Mouse (Mus musculus): ENCODE data around the gene Muc13. TPM values are rescaled to one million over a fixed set of nuclear protein-coding genes. Genes with fewer than 3 reads are reported as not detected.

The Muc13 gene
- polyA plus RNA-seq, 1 experiment from 2014 or later, result 3.2 TPM

DNA sequence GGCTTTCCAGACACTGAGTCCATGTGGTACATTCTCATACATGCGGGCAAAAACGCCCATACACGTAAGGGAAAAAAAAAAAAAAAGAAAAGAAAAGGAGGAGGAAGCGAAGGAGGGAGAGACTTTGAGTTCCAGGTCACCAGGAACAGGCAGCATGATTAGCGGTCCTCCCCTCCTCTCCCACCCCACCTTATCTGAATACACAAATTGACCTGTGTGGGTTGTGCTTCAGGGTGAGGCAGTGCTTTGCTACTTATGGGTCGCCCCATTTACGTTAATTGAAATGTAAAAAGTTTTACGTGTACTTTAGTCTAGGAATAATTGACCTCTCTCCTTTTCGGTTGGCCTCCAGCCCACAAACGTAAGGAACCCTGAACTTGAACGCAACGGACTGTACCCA, 27.5 kb upstream of the Muc13 start:
- H3K27ac ChIP-seq (ENCODE audit: low read length), result no peak overlapping the region
- no peak for ATAC-seq (ENCODE audit: low read depth)
- H3K9ac ChIP-seq (ENCODE audit: low read depth, low read length), result no peak overlapping the region
- WGBS (ENCODE audit: insufficient replicate concordance), result 58% methylated on average over 12 of the region's 12 CpGs
- H3K4me3 ChIP-seq (ENCODE audit: low read depth, low read length), result no peak overlapping the region
- no peaks in the 10 kb centered on the region for H3K27me3 ChIP-seq (ENCODE audit: control insufficient read depth, insufficient read depth, low read depth, low read length)
- no peak overlapping the region for H3K4me2 ChIP-seq (ENCODE audit: low read depth, low read length)
- H3K36me3 ChIP-seq (ENCODE audit: control insufficient read depth, insufficient read depth), result no peaks in the 10 kb centered on the region
- H3K4me1 ChIP-seq (ENCODE audit: control insufficient read depth, low read depth, low read length), result peaks cover 6% of the 10 kb centered on the region; the same call in 1 of the 2 replicates
- no peaks in the 10 kb centered on the region for H3K9me3 ChIP-seq (replicated peaks; ENCODE audit: control insufficient read depth, low read length)

DNA sequence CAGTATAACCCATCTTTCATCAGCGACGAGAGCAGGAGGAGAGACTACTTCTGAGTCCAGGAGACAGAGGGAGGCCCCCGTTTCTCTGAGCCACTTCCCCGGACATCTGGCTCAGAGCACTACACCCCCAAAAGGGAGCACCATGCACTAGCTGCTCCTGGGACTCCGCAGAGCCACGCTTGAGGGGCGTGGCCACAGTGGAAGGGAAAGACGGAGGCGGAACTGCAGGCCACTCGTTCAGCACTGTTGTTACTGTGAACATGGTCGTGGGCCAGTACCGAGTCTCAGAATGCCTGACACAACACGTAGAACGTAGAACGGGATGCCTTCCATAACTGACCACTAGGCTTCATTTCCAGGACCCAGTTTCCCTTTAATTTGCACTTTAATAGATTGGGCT, 27.1 kb upstream of the Muc13 start:
- H3K9ac ChIP-seq (ENCODE audit: low read depth, low read length), result no peak overlapping the region
- WGBS (ENCODE audit: insufficient replicate concordance), result 68% methylated on average over 15 of the region's 15 CpGs
- no peak overlapping the region for H3K4me3 ChIP-seq (ENCODE audit: low read depth, low read length)
- H3K36me3 ChIP-seq (ENCODE audit: control insufficient read depth, insufficient read depth), result no peaks in the 10 kb centered on the region
- ATAC-seq (ENCODE audit: low read depth), result no peak
- peaks cover 3% of the 10 kb centered on the region; the same call in 1 of the 2 replicates for H3K4me1 ChIP-seq (ENCODE audit: control insufficient read depth, low read depth, low read length)
- H3K9me3 ChIP-seq (replicated peaks; ENCODE audit: control insufficient read depth, low read length), result no peaks in the 10 kb centered on the region
- no peak overlapping the region for H3K27ac ChIP-seq (ENCODE audit: low read length)
- no peak overlapping the region for H3K4me2 ChIP-seq (ENCODE audit: low read depth, low read length)
- H3K27me3 ChIP-seq (ENCODE audit: control insufficient read depth, insufficient read depth, low read depth, low read length), result no peaks in the 10 kb centered on the region

- Histone ChIP-seq H3K9me3 (replicated peaks; ENCODE audit: control insufficient read depth, low read length) (no peaks in the 10 kb centered on the region), H3K9ac (ENCODE audit: low read depth, low read length) (no peak overlapping the region), H3K27ac (ENCODE audit: low read length) (no peak overlapping the region), H3K4me3 (ENCODE audit: low read depth, low read length) (no peak overlapping the region), H3K4me2 (ENCODE audit: low read depth, low read length) (no peak overlapping the region), H3K27me3 (ENCODE audit: control insufficient read depth, insufficient read depth, low read depth, low read length) (no peaks in the 10 kb centered on the region), H3K4me1 (ENCODE audit: control insufficient read depth, low read depth, low read length) (peaks cover 7% of the 10 kb centered on the region; the same call in 1 of the 2 replicates), H3K36me3 (ENCODE audit: control insufficient read depth, insufficient read depth) (no peaks in the 10 kb centered on the region)
- WGBS (ENCODE audit: insufficient replicate concordance), result 78% methylated on average over 3 of the region's 3 CpGs
- ATAC-seq (ENCODE audit: low read depth), result no peak
These were observed 25.2 kb upstream of the Muc13 start for GRCm38 (mm10) chr16:33768491-33769278.

DNA sequence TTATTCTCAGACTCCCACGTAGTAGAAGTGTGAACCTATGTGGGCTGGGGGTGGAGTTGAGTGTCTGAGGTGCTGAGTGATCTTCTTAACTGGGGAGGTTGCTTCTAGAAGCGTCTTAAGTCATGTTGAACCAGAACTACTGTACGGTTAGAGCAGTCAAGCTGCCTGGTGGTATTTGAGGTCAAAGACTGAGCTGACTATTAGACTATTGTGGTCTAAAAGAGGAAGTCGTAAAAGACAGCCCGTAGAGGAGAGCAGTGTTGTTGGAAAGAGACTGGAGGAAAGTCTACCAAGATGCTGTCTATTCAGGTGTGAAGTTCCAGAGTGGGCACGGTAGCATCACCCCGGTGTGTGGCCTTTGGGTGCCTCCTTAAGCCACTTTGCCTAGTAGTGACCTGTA, 24.0 kb upstream of the Muc13 start:
- H3K9ac ChIP-seq (ENCODE audit: low read depth, low read length), result no peak overlapping the region
- no peak overlapping the region for H3K4me3 ChIP-seq (ENCODE audit: low read depth, low read length)
- H3K4me1 ChIP-seq (ENCODE audit: control insufficient read depth, low read depth, low read length), result peaks cover 7% of the 10 kb centered on the region; the same call in 1 of the 2 replicates
- no peak overlapping the region for H3K4me2 ChIP-seq (ENCODE audit: low read depth, low read length)
- H3K27me3 ChIP-seq (ENCODE audit: control insufficient read depth, insufficient read depth, low read depth, low read length), result no peaks in the 10 kb centered on the region
- no peak overlapping the region for H3K27ac ChIP-seq (ENCODE audit: low read length)
- H3K9me3 ChIP-seq (replicated peaks; ENCODE audit: control insufficient read depth, low read length), result no peaks in the 10 kb centered on the region
- 19% methylated on average over 7 of the region's 7 CpGs for WGBS (ENCODE audit: insufficient replicate concordance)
- no peaks in the 10 kb centered on the region for H3K36me3 ChIP-seq (ENCODE audit: control insufficient read depth, insufficient read depth)
- no peak for ATAC-seq (ENCODE audit: low read depth)

GRCm38 (mm10) chr16:33770778-33771454, 22.9 kb upstream of the Muc13 start:
- no peak overlapping the region for H3K4me3 ChIP-seq (ENCODE audit: low read depth, low read length)
- no peak overlapping the region for H3K27ac ChIP-seq (ENCODE audit: low read length)
- H3K27me3 ChIP-seq (ENCODE audit: control insufficient read depth, insufficient read depth, low read depth, low read length), result no peaks in the 10 kb centered on the region
- H3K36me3 ChIP-seq (ENCODE audit: control insufficient read depth, insufficient read depth), result no peaks in the 10 kb centered on the region
- H3K4me2 ChIP-seq (ENCODE audit: low read depth, low read length), result no peak overlapping the region
- H3K9ac ChIP-seq (ENCODE audit: low read depth, low read length), result no peak overlapping the region
- H3K4me1 ChIP-seq (ENCODE audit: control insufficient read depth, low read depth, low read length), result peaks cover 9% of the 10 kb centered on the region; the same call in 1 of the 2 replicates
- no peaks in the 10 kb centered on the region for H3K9me3 ChIP-seq (replicated peaks; ENCODE audit: control insufficient read depth, low read length)
- 67% methylated on average over 4 of the region's 4 CpGs for WGBS (ENCODE audit: insufficient replicate concordance)
- no peak for ATAC-seq (ENCODE audit: low read depth)

DNA sequence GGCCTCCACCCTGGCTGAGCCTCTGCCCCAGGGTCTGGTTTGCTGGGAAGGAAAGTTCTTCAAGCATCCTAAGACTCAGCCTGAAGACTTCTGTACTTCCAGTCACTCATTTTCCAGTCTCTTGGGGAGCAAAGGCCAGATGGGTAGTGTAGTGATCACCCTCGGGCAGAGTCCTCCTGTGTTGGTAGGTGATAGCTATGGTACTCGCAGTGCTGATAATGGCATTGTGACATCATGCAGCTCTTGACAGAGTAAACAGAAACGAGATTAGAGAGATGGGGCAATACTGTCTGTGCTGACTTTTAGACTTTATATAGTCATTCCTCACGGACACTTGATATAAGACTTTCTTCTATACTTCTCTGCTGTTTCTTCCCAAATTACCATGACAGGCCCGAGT, 21.0 kb upstream of the Muc13 start:
- Histone ChIP-seq H3K27me3 (ENCODE audit: control insufficient read depth, insufficient read depth, low read depth, low read length) (no peaks in the 10 kb centered on the region), H3K4me1 (ENCODE audit: control insufficient read depth, low read depth, low read length) (peaks cover 9% of the 10 kb centered on the region; the same call in 1 of the 2 replicates), H3K36me3 (ENCODE audit: control insufficient read depth, insufficient read depth) (no peaks in the 10 kb centered on the region), H3K27ac (ENCODE audit: low read length) (peak overlapping the region; percentile 61), H3K4me2 (ENCODE audit: low read depth, low read length) (no peak overlapping the region), H3K9me3 (replicated peaks; ENCODE audit: control insufficient read depth, low read length) (no peaks in the 10 kb centered on the region), H3K9ac (ENCODE audit: low read depth, low read length) (no peak overlapping the region), H3K4me3 (ENCODE audit: low read depth, low read length) (no peak overlapping the region)
- peak; percentile 91 for ATAC-seq (ENCODE audit: low read depth)
- WGBS (ENCODE audit: insufficient replicate concordance), result 26% methylated on average over 5 of the region's 5 CpGs

GRCm38 (mm10) chr16:33774972-33775371, 18.9 kb upstream of the Muc13 start:
- H3K27me3 ChIP-seq (ENCODE audit: control insufficient read depth, insufficient read depth, low read depth, low read length), result no peaks in the 10 kb centered on the region
- 61% methylated on average over 3 of the region's 3 CpGs for WGBS (ENCODE audit: insufficient replicate concordance)
- ATAC-seq (ENCODE audit: low read depth), result peak; percentile 20; the same call in 1 of the 2 replicates
- H3K4me3 ChIP-seq (ENCODE audit: low read depth, low read length), result no peak overlapping the region
- no peak overlapping the region for H3K4me2 ChIP-seq (ENCODE audit: low read depth, low read length)
- H3K9me3 ChIP-seq (replicated peaks; ENCODE audit: control insufficient read depth, low read length), result no peaks in the 10 kb centered on the region
- H3K27ac ChIP-seq (ENCODE audit: low read length), result no peak overlapping the region
- H3K4me1 ChIP-seq (ENCODE audit: control insufficient read depth, low read depth, low read length), result peaks cover 9% of the 10 kb centered on the region; the same call in 1 of the 2 replicates
- H3K36me3 ChIP-seq (ENCODE audit: control insufficient read depth, insufficient read depth), result no peaks in the 10 kb centered on the region
- no peak overlapping the region for H3K9ac ChIP-seq (ENCODE audit: low read depth, low read length)

- H3K9ac ChIP-seq (ENCODE audit: low read depth, low read length), result no peak overlapping the region
- peaks cover 9% of the 10 kb centered on the region; the same call in 1 of the 2 replicates for H3K4me1 ChIP-seq (ENCODE audit: control insufficient read depth, low read depth, low read length)
- no peak for ATAC-seq (ENCODE audit: low read depth)
- no peaks in the 10 kb centered on the region for H3K9me3 ChIP-seq (replicated peaks; ENCODE audit: control insufficient read depth, low read length)
- H3K36me3 ChIP-seq (ENCODE audit: control insufficient read depth, insufficient read depth), result no peaks in the 10 kb centered on the region
- H3K4me3 ChIP-seq (ENCODE audit: low read depth, low read length), result no peak overlapping the region
- WGBS (ENCODE audit: insufficient replicate concordance), result 56% methylated on average over 1 of the region's 1 CpGs
- no peak overlapping the region for H3K27ac ChIP-seq (ENCODE audit: low read length)
- H3K27me3 ChIP-seq (ENCODE audit: control insufficient read depth, insufficient read depth, low read depth, low read length), result no peaks in the 10 kb centered on the region
- H3K4me2 ChIP-seq (ENCODE audit: low read depth, low read length), result no peak overlapping the region
These were observed 18.0 kb upstream of the Muc13 start for GRCm38 (mm10) chr16:33775733-33776335.

Measured in liver, embryonic 16.5 days (tissue).